Mouse (Mus musculus): ENCODE results near the gene Slc25a51. TPM values are rescaled to one million over a fixed set of nuclear protein-coding genes. Genes with fewer than 3 reads are reported as not detected.

Gene Slc25a51
- polyA plus RNA-seq (2015; fragmentation: Nextera tagmentation; extraction: Ambion mirVana) = 62.1 and 62.2 TPM in 2 replicates

DNA sequence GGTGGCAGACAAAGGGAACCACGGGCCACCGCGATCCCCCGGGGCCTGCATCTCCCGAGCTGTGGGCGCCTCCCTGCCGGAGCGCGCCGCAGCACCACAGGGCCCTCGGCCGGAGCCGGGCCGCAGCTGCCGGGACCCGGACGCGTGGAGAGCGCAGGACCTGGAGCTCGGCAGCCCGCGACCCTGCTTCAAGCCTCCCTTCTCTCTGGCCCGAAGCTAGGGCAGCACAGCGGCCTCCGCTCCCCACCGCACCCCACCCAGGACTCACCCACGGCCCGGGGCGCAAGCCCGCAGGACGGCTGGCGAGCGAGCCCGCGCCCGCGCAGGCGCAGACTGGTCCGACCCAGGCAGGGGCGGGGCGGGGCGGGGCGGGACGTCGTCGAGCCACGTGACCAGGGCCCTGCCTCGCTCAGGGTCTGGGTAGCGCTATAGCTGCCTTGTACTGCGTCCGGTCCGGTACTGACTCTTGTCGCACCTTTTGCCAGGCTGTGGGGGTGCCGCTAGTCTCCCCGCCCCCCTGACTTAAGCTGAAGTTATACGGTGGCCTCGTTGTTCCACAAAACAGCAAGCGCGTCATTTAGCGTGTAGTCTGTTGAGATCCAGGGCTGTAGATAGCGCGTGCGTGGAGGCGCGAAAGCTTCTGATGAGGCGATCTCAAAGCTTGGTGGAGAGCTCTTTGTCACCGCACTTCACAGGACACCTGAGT is at the start of gene Slc25a51:
Gene Slc25a51 (minus strand): TSS at position 340 of the 706 bp plus-strand sequence.
- WGBS = under 1% methylated on average over 64 of the region's 67 CpGs
- Histone ChIP-seq H3K9ac (peak within 1 kb of the TSS; percentile 98), H3K4me2 (peak within 1 kb of the TSS; percentile 91), H3K9me3 (no peaks in the 10 kb centered on the region), H3K27me3 (peaks cover 6% of the 10 kb centered on the region; the same call in 1 of the 2 replicates), H3K36me3 (peaks cover 10% of the 10 kb centered on the region), H3K4me3 (peak within 1 kb of the TSS; percentile 94), H3K4me1 (peaks cover 26% of the 10 kb centered on the region), H3K27ac (peak within 1 kb of the TSS; percentile 92)
- ATAC-seq (ENCODE audit: insufficient number of reproducible peaks, insufficient read depth, low FRiP score, low TSS enrichment, low read depth) = peak; percentile 94

DNA sequence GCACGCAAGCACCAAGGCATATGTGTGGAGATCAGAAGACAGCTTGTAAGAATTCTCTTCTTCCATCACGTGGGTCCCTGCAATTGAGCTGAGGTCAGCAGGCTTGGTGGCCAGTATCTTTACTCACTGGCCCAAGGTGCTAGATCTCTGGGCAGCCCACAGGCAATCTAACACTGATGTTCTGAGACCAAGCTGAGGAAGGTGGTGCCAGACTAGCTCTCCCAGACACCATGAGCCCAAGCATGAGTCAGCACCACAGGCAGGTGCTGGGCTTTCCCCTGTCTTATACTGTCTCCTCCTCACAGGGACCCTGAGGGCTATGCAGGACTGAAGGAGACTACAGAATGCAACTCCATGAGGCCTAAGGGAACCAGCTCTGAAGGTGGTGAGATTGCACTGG is 49.0 kb upstream of the Slc25a51 start:
- no peak overlapping the region for H3K27ac ChIP-seq
- peaks cover 46% of the 10 kb centered on the region for H3K4me1 ChIP-seq
- H3K9me3 ChIP-seq = no peaks in the 10 kb centered on the region
- no peak overlapping the region for H3K4me3 ChIP-seq
- ATAC-seq (ENCODE audit: insufficient number of reproducible peaks, insufficient read depth, low FRiP score, low TSS enrichment, low read depth) = no peak
- H3K27me3 ChIP-seq = no peaks in the 10 kb centered on the region
- H3K36me3 ChIP-seq = peaks cover 20% of the 10 kb centered on the region
- H3K4me2 ChIP-seq = no peak overlapping the region
- no peak overlapping the region for H3K9ac ChIP-seq
- WGBS = 79% methylated on average over 2 of the region's 2 CpGs

GRCm38 (mm10) chr4:45455001-45455400 is 46.4 kb upstream of the Slc25a51 start:
- Histone ChIP-seq H3K4me3 (no peak overlapping the region), H3K27me3 (no peaks in the 10 kb centered on the region), H3K36me3 (peaks cover 20% of the 10 kb centered on the region), H3K4me1 (peaks cover 58% of the 10 kb centered on the region), H3K9ac (no peak overlapping the region), H3K27ac (no peak overlapping the region), H3K4me2 (no peak overlapping the region), H3K9me3 (no peaks in the 10 kb centered on the region)
- WGBS = 79% methylated on average over 4 of the region's 4 CpGs
- ATAC-seq (ENCODE audit: insufficient number of reproducible peaks, insufficient read depth, low FRiP score, low TSS enrichment, low read depth) = no peak

- Histone ChIP-seq H3K4me3 (no peak overlapping the region), H3K36me3 (peaks cover 20% of the 10 kb centered on the region), H3K4me2 (no peak overlapping the region), H3K27ac (no peak overlapping the region; the same call in 1 of the 2 replicates), H3K9ac (no peak overlapping the region), H3K27me3 (no peaks in the 10 kb centered on the region), H3K4me1 (peaks cover 46% of the 10 kb centered on the region), H3K9me3 (no peaks in the 10 kb centered on the region)
- 38% methylated on average over 3 of the region's 3 CpGs for WGBS
- ATAC-seq (ENCODE audit: insufficient number of reproducible peaks, insufficient read depth, low FRiP score, low TSS enrichment, low read depth) = no peak
Measured at GRCm38 (mm10) chr4:45453271-45453851, 44.8 kb upstream of the Slc25a51 start.

GRCm38 (mm10) chr4:45452569-45453111 is 44.1 kb upstream of the Slc25a51 start:
- ATAC-seq (ENCODE audit: insufficient number of reproducible peaks, insufficient read depth, low FRiP score, low TSS enrichment, low read depth) = no peak

DNA sequence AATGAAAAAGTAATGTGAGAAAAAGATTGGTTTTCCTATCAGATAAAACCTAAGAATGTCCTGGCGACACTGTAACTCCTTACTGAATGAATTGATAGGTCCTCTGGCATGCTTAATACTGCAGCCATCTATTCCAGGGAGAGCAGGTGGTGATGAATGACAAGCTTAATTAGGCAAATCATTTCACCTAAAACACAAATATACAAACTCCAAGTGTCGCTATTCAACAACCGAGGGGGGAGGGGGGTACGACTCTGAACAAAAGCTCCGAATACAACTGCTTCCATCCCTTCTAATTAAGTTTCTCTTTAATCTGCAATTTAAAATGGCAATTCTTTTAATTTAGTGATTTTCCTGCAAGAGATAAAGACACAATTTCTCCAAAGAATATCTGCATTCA is 40.4 kb upstream of the Slc25a51 start:
- ATAC-seq (ENCODE audit: insufficient number of reproducible peaks, insufficient read depth, low FRiP score, low TSS enrichment, low read depth) = no peak
- WGBS = 71% methylated on average over 5 of the region's 5 CpGs
- no peak overlapping the region for H3K27ac ChIP-seq
- H3K4me2 ChIP-seq = no peak overlapping the region
- H3K9ac ChIP-seq = no peak overlapping the region
- no peaks in the 10 kb centered on the region for H3K9me3 ChIP-seq
- peaks cover 19% of the 10 kb centered on the region for H3K36me3 ChIP-seq
- peaks cover 27% of the 10 kb centered on the region for H3K4me1 ChIP-seq
- no peaks in the 10 kb centered on the region for H3K27me3 ChIP-seq
- H3K4me3 ChIP-seq = no peak overlapping the region

More at GRCm38 (mm10) chr4:45452569-45453111, 44.1 kb upstream of the Slc25a51 start:
- Histone ChIP-seq H3K36me3 (peaks cover 14% of the 10 kb centered on the region), H3K27me3 (no peaks in the 10 kb centered on the region), H3K9ac (no peak overlapping the region), H3K4me1 (peaks cover 46% of the 10 kb centered on the region), H3K4me3 (no peak overlapping the region), H3K9me3 (no peaks in the 10 kb centered on the region), H3K27ac (no peak overlapping the region), H3K4me2 (no peak overlapping the region)
- WGBS = 55% methylated on average over 7 of the region's 7 CpGs

GRCm38 (mm10) chr4:45448481-45448880 is 39.9 kb upstream of the Slc25a51 start:
- WGBS = 93% methylated on average over 7 of the region's 7 CpGs
- no peak overlapping the region for H3K4me3 ChIP-seq
- peaks cover 21% of the 10 kb centered on the region for H3K4me1 ChIP-seq

GRCm38 (mm10) chr4:45447196-45447595 is 38.6 kb upstream of the Slc25a51 start:
- H3K9me3 ChIP-seq = no peaks in the 10 kb centered on the region
- H3K27me3 ChIP-seq = no peaks in the 10 kb centered on the region
- 90% methylated on average over 5 of the region's 5 CpGs for WGBS
- H3K4me3 ChIP-seq = no peak overlapping the region
- no peak overlapping the region for H3K27ac ChIP-seq
- peaks cover 9% of the 10 kb centered on the region; the same call in 1 of the 2 replicates for H3K4me1 ChIP-seq
- no peak for ATAC-seq (ENCODE audit: insufficient number of reproducible peaks, insufficient read depth, low FRiP score, low TSS enrichment, low read depth)
- no peak overlapping the region for H3K9ac ChIP-seq
- H3K4me2 ChIP-seq = no peak overlapping the region
- peaks cover 30% of the 10 kb centered on the region for H3K36me3 ChIP-seq

More at GRCm38 (mm10) chr4:45448481-45448880, 39.9 kb upstream of the Slc25a51 start:
- no peaks in the 10 kb centered on the region for H3K27me3 ChIP-seq
- ATAC-seq (ENCODE audit: insufficient number of reproducible peaks, insufficient read depth, low FRiP score, low TSS enrichment, low read depth) = no peak
- H3K9me3 ChIP-seq = no peaks in the 10 kb centered on the region
- H3K27ac ChIP-seq = no peak overlapping the region
- H3K36me3 ChIP-seq = peaks cover 24% of the 10 kb centered on the region
- H3K4me2 ChIP-seq = no peak overlapping the region
- no peak overlapping the region for H3K9ac ChIP-seq

DNA sequence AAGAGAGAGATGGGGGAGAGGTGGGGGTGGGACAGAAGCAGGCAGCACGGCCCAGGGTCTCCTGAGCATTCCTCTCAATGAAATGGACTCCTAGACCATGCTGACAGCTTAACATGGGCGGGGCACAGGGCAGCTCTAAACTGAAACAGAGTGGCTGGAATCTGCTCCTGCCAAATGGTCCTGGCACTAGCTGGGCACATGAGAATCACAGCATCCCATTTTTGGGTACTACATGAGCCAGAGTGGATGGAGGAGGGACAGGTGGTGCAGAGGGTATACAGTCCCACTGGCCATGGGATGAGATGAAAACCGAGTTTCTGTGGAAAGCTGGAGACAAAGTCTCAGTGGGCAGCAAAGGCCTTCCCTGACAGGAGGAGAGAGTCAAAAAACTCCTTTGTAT is 36.7 kb upstream of the Slc25a51 start:
- Histone ChIP-seq H3K36me3 (peaks cover 41% of the 10 kb centered on the region), H3K4me2 (no peak overlapping the region), H3K4me1 (peaks cover 2% of the 10 kb centered on the region; the same call in 1 of the 2 replicates), H3K27ac (no peak overlapping the region), H3K9ac (no peak overlapping the region), H3K9me3 (no peaks in the 10 kb centered on the region), H3K4me3 (no peak overlapping the region), H3K27me3 (no peaks in the 10 kb centered on the region)
- no peak for ATAC-seq (ENCODE audit: insufficient number of reproducible peaks, insufficient read depth, low FRiP score, low TSS enrichment, low read depth)
- WGBS = 63% methylated on average over 3 of the region's 3 CpGs

GRCm38 (mm10) chr4:45444813-45445212 is 36.2 kb upstream of the Slc25a51 start:
- Histone ChIP-seq H3K9me3 (no peaks in the 10 kb centered on the region), H3K4me2 (no peak overlapping the region), H3K4me3 (no peak overlapping the region), H3K27me3 (no peaks in the 10 kb centered on the region), H3K27ac (no peak overlapping the region), H3K4me1 (no peaks in the 10 kb centered on the region), H3K36me3 (peaks cover 45% of the 10 kb centered on the region), H3K9ac (no peak overlapping the region)
- no peak for ATAC-seq (ENCODE audit: insufficient number of reproducible peaks, insufficient read depth, low FRiP score, low TSS enrichment, low read depth)
- WGBS = 69% methylated on average over 4 of the region's 4 CpGs

DNA sequence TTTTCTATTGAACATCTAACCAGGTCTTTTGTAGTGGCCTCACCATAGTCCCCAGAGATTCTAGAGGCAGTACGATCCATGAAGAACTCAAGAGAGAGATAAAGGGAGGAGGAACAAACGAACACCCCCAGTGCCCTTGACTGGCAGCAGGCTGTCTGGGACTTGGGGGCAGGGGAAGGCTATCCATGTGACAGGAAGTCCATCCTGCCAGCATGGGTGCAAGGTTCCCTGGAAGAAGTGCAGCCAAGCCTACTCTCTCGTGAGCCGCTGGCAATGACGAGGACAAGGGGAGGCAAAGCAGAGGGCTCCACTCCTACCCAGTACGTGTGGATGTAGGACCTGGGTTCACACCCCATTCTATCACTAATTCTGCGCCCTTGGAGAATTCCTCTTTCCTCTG is 35.1 kb upstream of the Slc25a51 start:
- Histone ChIP-seq H3K9me3 (no peaks in the 10 kb centered on the region), H3K4me2 (no peak overlapping the region), H3K36me3 (peaks cover 46% of the 10 kb centered on the region), H3K4me1 (no peaks in the 10 kb centered on the region), H3K27ac (no peak overlapping the region), H3K27me3 (no peaks in the 10 kb centered on the region), H3K4me3 (no peak overlapping the region), H3K9ac (no peak overlapping the region)
- ATAC-seq (ENCODE audit: insufficient number of reproducible peaks, insufficient read depth, low FRiP score, low TSS enrichment, low read depth) = no peak
- WGBS = 87% methylated on average over 7 of the region's 7 CpGs

- H3K4me3 ChIP-seq = no peak overlapping the region
- no peaks in the 10 kb centered on the region for H3K27me3 ChIP-seq
- H3K36me3 ChIP-seq = peaks cover 46% of the 10 kb centered on the region
- ATAC-seq (ENCODE audit: insufficient number of reproducible peaks, insufficient read depth, low FRiP score, low TSS enrichment, low read depth) = no peak
- 70% methylated on average over 3 of the region's 3 CpGs for WGBS
- H3K9ac ChIP-seq = no peak overlapping the region
- no peaks in the 10 kb centered on the region for H3K9me3 ChIP-seq
- peaks cover 7% of the 10 kb centered on the region for H3K4me1 ChIP-seq
- no peak overlapping the region for H3K27ac ChIP-seq
- no peak overlapping the region for H3K4me2 ChIP-seq
Measured at GRCm38 (mm10) chr4:45442237-45442636, 33.7 kb upstream of the Slc25a51 start.

Measured in embryonic facial prominence, embryonic 13.5 days (tissue).